Mouse (Mus musculus) hindbrain, embryonic 13.5 days (tissue): ENCODE measurements around the gene Ephb1. TPM values are rescaled to one million over a fixed set of nuclear protein-coding genes. Genes with fewer than 3 reads are reported as not detected.

Experiments used
- ATAC-seq: fragments of 200-750 bp; cut with Nextera tagmentation; 2 replicates; pipeline ENCODE4 v1.8.0; 2017; ENCODE audit warnings: moderate TSS enrichment; ENCODE audit not compliant: low FRiP score
- H3K27ac ChIP-seq: fragments of 300-500 bp; sonication (generic); 2 replicates; pipeline ENCODE4 v1.5.1; 2015; ENCODE audit warnings: inconsistent platforms, mild to moderate bottlenecking, moderate library complexity
- H3K27me3 ChIP-seq: fragments of 300-500 bp; sonication (generic); 2 replicates; pipeline ENCODE4 v1.6.1; 2015; ENCODE audit warnings: mild to moderate bottlenecking, inconsistent platforms
- H3K36me3 ChIP-seq: fragments of 300-500 bp; sonication (generic); 2 replicates; pipeline ENCODE4 v1.6.1; 2015; ENCODE audit warnings: mild to moderate bottlenecking, inconsistent platforms
- H3K4me1 ChIP-seq: fragments of 300-500 bp; sonication (generic); replicated peaks from 2 replicates; pipeline ENCODE4 v1.6.1; 2015; ENCODE audit warnings: inconsistent platforms
- H3K4me2 ChIP-seq: fragments of 300-500 bp; sonication (generic); 2 replicates; pipeline ENCODE4 v1.6.1; 2015; ENCODE audit warnings: inconsistent platforms, mild to moderate bottlenecking, moderate library complexity
- H3K4me3 ChIP-seq: fragments of 300-500 bp; sonication (generic); 2 replicates; pipeline ENCODE4 v1.5.1; 2015; ENCODE audit warnings: mild to moderate bottlenecking, inconsistent platforms
- H3K9ac ChIP-seq: fragments of 300-500 bp; sonication (generic); 2 replicates; pipeline ENCODE4 v1.6.1; 2015; ENCODE audit warnings: mild to moderate bottlenecking, inconsistent platforms
- H3K9me3 ChIP-seq: fragments of 300-500 bp; sonication (generic); 2 replicates; pipeline ENCODE4 v1.6.1; 2016; ENCODE audit warnings: inconsistent platforms
- WGBS: fragments of 180-500 bp; shearing (Covaris S2); methylation state at CpG from one replicate; pipeline ENCODE4 v1.1.7; 2015; 5-methylcytosine and 5-hydroxymethylcytosine counted together
- polyA plus RNA-seq: library from polyadenylated mRNA; unstranded; fragments of >200 nt; fragmentation: Nextera tagmentation; extraction: Ambion mirVana; gene quantifications from 2 replicates; pipeline ENCODE4 v1.2.1, GENCODE M21; 2015

Gene Ephb1
- polyA plus RNA-seq, 1 experiment from 2014 or later: 45.4 TPM

GRCm38 (mm10) chr9:102180486-102180885 is 174.0 kb downstream of the Ephb1 start:
- no peak overlapping the region; the same call in 1 of the 2 replicates for H3K27ac ChIP-seq
- WGBS: 55% methylated on average over 2 of the region's 2 CpGs
- no peak overlapping the region for H3K9ac ChIP-seq

GRCm38 (mm10) chr9:102180070-102180469 is 174.4 kb downstream of the Ephb1 start:
- H3K9me3 ChIP-seq: no peaks in the 10 kb centered on the region
- no peak overlapping the region for H3K4me2 ChIP-seq
- no peak overlapping the region for H3K27ac ChIP-seq
- H3K27me3 ChIP-seq: 0 out of 2 replicates have a peak, but pooled peaks cover 9% of the 10 kb centered on the region
- no peak overlapping the region for H3K9ac ChIP-seq
- no peaks in the 10 kb centered on the region for H3K36me3 ChIP-seq
- peaks cover 53% of the 10 kb centered on the region for H3K4me1 ChIP-seq
- 82% methylated on average over 2 of the region's 2 CpGs for WGBS
- H3K4me3 ChIP-seq: no peak overlapping the region
- ATAC-seq: no peak

More at GRCm38 (mm10) chr9:102180486-102180885, 174.0 kb downstream of the Ephb1 start:
- Histone ChIP-seq H3K27me3 (0 out of 2 replicates have a peak, but pooled peaks cover 10% of the 10 kb centered on the region), H3K9me3 (no peaks in the 10 kb centered on the region), H3K4me1 (peaks cover 53% of the 10 kb centered on the region), H3K4me2 (no peak overlapping the region), H3K36me3 (no peaks in the 10 kb centered on the region), H3K4me3 (no peak overlapping the region)
- no peak for ATAC-seq

GRCm38 (mm10) chr9:102169706-102170105 is 184.8 kb downstream of the Ephb1 start:
- Histone ChIP-seq H3K4me3 (no peak overlapping the region), H3K9me3 (no peaks in the 10 kb centered on the region), H3K27me3 (peaks cover 6% of the 10 kb centered on the region; the same call in 1 of the 2 replicates), H3K4me2 (no peak overlapping the region), H3K36me3 (no peaks in the 10 kb centered on the region), H3K9ac (no peak overlapping the region), H3K4me1 (no peaks in the 10 kb centered on the region; the same call in 1 of the 2 replicates), H3K27ac (no peak overlapping the region)
- ATAC-seq: no peak
- WGBS: 65% methylated on average over 7 of the region's 7 CpGs

DNA sequence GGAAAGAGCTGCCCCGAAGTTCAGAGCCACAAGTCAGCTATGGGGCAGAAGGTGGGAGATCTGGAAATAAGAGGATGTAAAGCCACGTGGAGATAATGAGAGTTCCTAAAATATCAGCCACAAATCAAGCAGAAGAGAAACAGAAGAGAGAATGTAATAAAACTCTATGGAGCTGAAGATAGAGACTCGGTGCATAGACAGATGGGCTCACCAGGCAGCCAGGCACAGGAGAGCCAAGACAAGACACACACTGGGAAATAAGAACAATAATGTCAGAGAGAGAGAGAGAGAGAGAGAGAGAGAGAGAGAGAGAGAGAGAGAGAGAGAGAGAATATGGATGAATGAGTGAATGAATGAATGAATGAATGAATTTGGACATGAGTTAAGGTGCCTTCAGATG is 198.6 kb downstream of the Ephb1 start:
- WGBS: 83% methylated on average over 3 of the region's 3 CpGs
- H3K4me2 ChIP-seq: no peak overlapping the region
- H3K9me3 ChIP-seq: no peaks in the 10 kb centered on the region
- no peaks in the 10 kb centered on the region for H3K27me3 ChIP-seq
- ATAC-seq: no peak
- no peaks in the 10 kb centered on the region for H3K36me3 ChIP-seq
- no peak overlapping the region for H3K9ac ChIP-seq
- H3K27ac ChIP-seq: no peak overlapping the region
- H3K4me3 ChIP-seq: no peak overlapping the region
- peaks cover 6% of the 10 kb centered on the region; the same call in 1 of the 2 replicates for H3K4me1 ChIP-seq

DNA sequence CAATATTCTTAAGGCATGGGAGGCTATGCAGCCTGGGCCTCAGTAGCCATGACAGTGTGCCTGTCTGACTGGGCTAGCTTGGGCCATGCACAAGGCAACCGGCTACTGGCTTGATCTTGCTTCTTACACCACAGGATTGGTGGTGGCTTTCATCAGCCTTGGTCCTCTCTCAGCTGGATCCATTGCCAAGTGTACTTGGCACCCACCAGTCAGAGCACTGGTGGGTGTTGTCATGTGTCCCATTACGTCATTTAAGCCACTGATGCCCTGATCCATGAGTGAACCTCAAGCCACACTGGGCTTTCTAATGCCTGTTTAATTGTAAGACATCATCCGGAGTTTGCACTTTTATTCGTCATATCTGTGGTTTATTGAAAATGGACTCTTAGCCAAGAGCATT is 215.3 kb downstream of the Ephb1 start:
- WGBS: 90% methylated on average over 4 of the region's 4 CpGs
- no peak overlapping the region for H3K4me2 ChIP-seq
- H3K9ac ChIP-seq: no peak overlapping the region
- peaks cover 10% of the 10 kb centered on the region for H3K4me1 ChIP-seq
- peak overlapping the region; percentile 53 for H3K27ac ChIP-seq
- no peaks in the 10 kb centered on the region for H3K9me3 ChIP-seq
- ATAC-seq: no peak
- no peaks in the 10 kb centered on the region for H3K36me3 ChIP-seq
- H3K27me3 ChIP-seq: no peaks in the 10 kb centered on the region
- no peak overlapping the region for H3K4me3 ChIP-seq

GRCm38 (mm10) chr9:102138671-102139070 is 215.8 kb downstream of the Ephb1 start:
- Histone ChIP-seq H3K4me1 (peaks cover 10% of the 10 kb centered on the region), H3K9ac (no peak overlapping the region), H3K27me3 (no peaks in the 10 kb centered on the region), H3K27ac (peak overlapping the region; percentile 53; the same call in 1 of the 2 replicates), H3K36me3 (no peaks in the 10 kb centered on the region), H3K9me3 (no peaks in the 10 kb centered on the region), H3K4me3 (no peak overlapping the region), H3K4me2 (no peak overlapping the region)
- ATAC-seq: no peak
- WGBS: 60% methylated on average over 7 of the region's 7 CpGs

- H3K9ac ChIP-seq: no peak overlapping the region
- no peak overlapping the region for H3K4me2 ChIP-seq
- H3K4me1 ChIP-seq: peaks cover 10% of the 10 kb centered on the region
- no peaks in the 10 kb centered on the region for H3K36me3 ChIP-seq
- no peaks in the 10 kb centered on the region for H3K27me3 ChIP-seq
- no peak overlapping the region for H3K4me3 ChIP-seq
- no peaks in the 10 kb centered on the region for H3K9me3 ChIP-seq
- no peak overlapping the region for H3K27ac ChIP-seq
- ATAC-seq: no peak
These were observed 216.3 kb downstream of the Ephb1 start for GRCm38 (mm10) chr9:102138187-102138586.

- H3K4me2 ChIP-seq: no peak overlapping the region
- H3K9ac ChIP-seq: no peak overlapping the region
- H3K4me3 ChIP-seq: no peak overlapping the region
- H3K36me3 ChIP-seq: no peaks in the 10 kb centered on the region
- no peak overlapping the region for H3K27ac ChIP-seq
- no peak for ATAC-seq
- no peaks in the 10 kb centered on the region for H3K9me3 ChIP-seq
- peaks cover 19% of the 10 kb centered on the region for H3K4me1 ChIP-seq
- H3K27me3 ChIP-seq: no peaks in the 10 kb centered on the region
These were observed 224.0 kb downstream of the Ephb1 start for GRCm38 (mm10) chr9:102130506-102130905.

DNA sequence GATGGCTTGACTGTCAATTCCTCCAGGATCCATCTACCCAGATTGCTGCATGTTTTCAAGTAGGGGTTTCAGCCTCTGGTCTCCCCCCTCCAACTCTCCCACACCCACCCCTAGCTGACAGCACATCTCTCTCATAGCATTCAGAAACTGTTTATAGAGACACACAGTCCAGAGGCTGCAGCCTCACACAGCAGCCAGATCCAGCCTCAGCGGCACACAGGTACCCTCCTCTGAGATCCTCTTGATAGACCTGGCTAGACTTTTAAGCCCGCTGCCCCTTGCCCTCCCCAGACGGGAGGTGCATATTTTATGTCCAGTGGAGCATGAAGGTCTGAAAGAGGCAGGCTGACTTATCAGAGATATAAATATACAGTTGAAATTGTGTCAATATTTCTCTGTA is 228.0 kb downstream of the Ephb1 start:
- Histone ChIP-seq H3K4me3 (no peak overlapping the region), H3K4me1 (peaks cover 45% of the 10 kb centered on the region), H3K36me3 (no peaks in the 10 kb centered on the region), H3K9me3 (no peaks in the 10 kb centered on the region), H3K27me3 (no peaks in the 10 kb centered on the region), H3K4me2 (no peak overlapping the region), H3K9ac (0 out of 2 replicates have a peak overlapping the region, but pooled peaks have one; percentile 19), H3K27ac (no peak overlapping the region)
- ATAC-seq: no peak
- 51% methylated on average over 3 of the region's 3 CpGs for WGBS

GRCm38 (mm10) chr9:102122880-102123453 is 231.5 kb downstream of the Ephb1 start:
- Histone ChIP-seq H3K27ac (no peak overlapping the region), H3K4me3 (no peak overlapping the region), H3K36me3 (no peaks in the 10 kb centered on the region), H3K4me2 (no peak overlapping the region), H3K27me3 (no peaks in the 10 kb centered on the region), H3K9ac (no peak overlapping the region), H3K9me3 (no peaks in the 10 kb centered on the region), H3K4me1 (peaks cover 46% of the 10 kb centered on the region)
- ATAC-seq: no peak
- 46% methylated on average over 4 of the region's 4 CpGs for whole genome bisulfite sequencing

GRCm38 (mm10) chr9:102119422-102119821 is 235.1 kb downstream of the Ephb1 start:
- no peak overlapping the region for H3K4me2 ChIP-seq
- no peak overlapping the region for H3K9ac ChIP-seq
- H3K4me1 ChIP-seq: peaks cover 18% of the 10 kb centered on the region
- ATAC-seq: no peak
- no peaks in the 10 kb centered on the region for H3K9me3 ChIP-seq
- no peaks in the 10 kb centered on the region for H3K27me3 ChIP-seq
- no peaks in the 10 kb centered on the region for H3K36me3 ChIP-seq
- H3K4me3 ChIP-seq: no peak overlapping the region
- WGBS: 86% methylated on average over 3 of the region's 3 CpGs
- no peak overlapping the region for H3K27ac ChIP-seq

GRCm38 (mm10) chr9:102115326-102115725 is 239.2 kb downstream of the Ephb1 start:
- peaks cover 3% of the 10 kb centered on the region; the same call in 1 of the 2 replicates for H3K4me1 ChIP-seq
- no peak for ATAC-seq

GRCm38 (mm10) chr9:102111471-102111870 is 243.0 kb downstream of the Ephb1 start:
- H3K27ac ChIP-seq: 0 out of 2 replicates have a peak overlapping the region, but pooled peaks have one; percentile 0
- no peaks in the 10 kb centered on the region for H3K9me3 ChIP-seq
- no peak overlapping the region for H3K9ac ChIP-seq
- H3K4me1 ChIP-seq: peaks cover 27% of the 10 kb centered on the region
- WGBS: 64% methylated on average over 3 of the region's 3 CpGs
- H3K36me3 ChIP-seq: no peaks in the 10 kb centered on the region
- ATAC-seq: no peak
- H3K4me3 ChIP-seq: no peak overlapping the region
- no peak overlapping the region for H3K4me2 ChIP-seq
- H3K27me3 ChIP-seq: peaks cover 2% of the 10 kb centered on the region; the same call in 1 of the 2 replicates

More at GRCm38 (mm10) chr9:102115326-102115725, 239.2 kb downstream of the Ephb1 start:
- H3K9ac ChIP-seq: no peak overlapping the region
- no peak overlapping the region for H3K27ac ChIP-seq
- H3K4me2 ChIP-seq: no peak overlapping the region
- no peaks in the 10 kb centered on the region for H3K36me3 ChIP-seq
- H3K9me3 ChIP-seq: no peaks in the 10 kb centered on the region
- no peaks in the 10 kb centered on the region for H3K27me3 ChIP-seq
- H3K4me3 ChIP-seq: no peak overlapping the region
- WGBS: 93% methylated on average over 10 of the region's 10 CpGs
